Mouse (Mus musculus): ENCODE data around the gene Dlec1.

Gene Dlec1

GRCm38 (mm10) chr9:119101992-119102782 is at the start of gene Dlec1:
Gene Dlec1 (plus strand): TSS chr9:119102478.
- in situ Hi-C loops (cut with MboI), result no loop called here

GRCm38 (mm10) chr9:119053964-119054576 is 48.2 kb upstream of the Dlec1 start:
- in situ Hi-C loops (cut with MboI), result no loop called here

GRCm38 (mm10) chr9:119055336-119055735 is 46.9 kb upstream of the Dlec1 start:
- in situ Hi-C loops (cut with MboI), result no loop called here

GRCm38 (mm10) chr9:119058245-119058644 is 44.0 kb upstream of the Dlec1 start:
- in situ Hi-C loops (cut with MboI), result no loop called here

- in situ Hi-C loops (cut with MboI), result no loop called here
Observed at GRCm38 (mm10) chr9:119060701-119061100, 41.6 kb upstream of the Dlec1 start.

- in situ Hi-C loops (cut with MboI), result no loop called here
Observed at GRCm38 (mm10) chr9:119063036-119063644, 39.1 kb upstream of the Dlec1 start.

- in situ Hi-C loops (cut with MboI), result no loop called here
Observed at GRCm38 (mm10) chr9:119064296-119064695, 38.0 kb upstream of the Dlec1 start.

GRCm38 (mm10) chr9:119067601-119068000 is 34.7 kb upstream of the Dlec1 start:
- in situ Hi-C loops (cut with MboI), result no loop called here

- in situ Hi-C loops (cut with MboI), result no loop called here
Observed at GRCm38 (mm10) chr9:119068266-119068665, 34.0 kb upstream of the Dlec1 start.

GRCm38 (mm10) chr9:119070173-119070825 is 32.0 kb upstream of the Dlec1 start:
- in situ Hi-C loops (cut with MboI), result no loop called here

GRCm38 (mm10) chr9:119071786-119072185 is 30.5 kb upstream of the Dlec1 start:
- in situ Hi-C loops (cut with MboI), result no loop called here

- in situ Hi-C loops (cut with MboI), result no loop called here
Observed at GRCm38 (mm10) chr9:119073184-119073895, 28.9 kb upstream of the Dlec1 start.

GRCm38 (mm10) chr9:119075685-119076084 is 26.6 kb upstream of the Dlec1 start:
- in situ Hi-C loops (cut with MboI), result no loop called here

- in situ Hi-C loops (cut with MboI), result no loop called here
Observed at GRCm38 (mm10) chr9:119080040-119080675, 22.1 kb upstream of the Dlec1 start.

GRCm38 (mm10) chr9:119082039-119082438 is 20.2 kb upstream of the Dlec1 start:
- in situ Hi-C loops (cut with MboI), result no loop called here

GRCm38 (mm10) chr9:119082656-119083430 is 19.4 kb upstream of the Dlec1 start:
- in situ Hi-C loops (cut with MboI), result no loop called here

- in situ Hi-C loops (cut with MboI), result no loop called here
Observed at GRCm38 (mm10) chr9:119083966-119084365, 18.3 kb upstream of the Dlec1 start.

- in situ Hi-C loops (cut with MboI), result no loop called here
Observed at GRCm38 (mm10) chr9:119086451-119086850, 15.8 kb upstream of the Dlec1 start.

GRCm38 (mm10) chr9:119087309-119087708 is 15.0 kb upstream of the Dlec1 start:
- in situ Hi-C loops (cut with MboI), result no loop called here

GRCm38 (mm10) chr9:119088148-119088801 is 14.0 kb upstream of the Dlec1 start:
- in situ Hi-C loops (cut with MboI), result no loop called here
